Mouse (Mus musculus) large intestine, adult 2 months (tissue): ENCODE measurements around the gene Wrnip1. TPM values are rescaled to one million over a fixed set of nuclear protein-coding genes. Genes with fewer than 3 reads are reported as not detected.
A peak's percentile ranks its signal among the peaks of the same experiment; 100 is the strongest.
"Not testable (repeated sequence)": the region's sequence is repeated elsewhere in the genome, so short reads cannot be mapped to it uniquely, and the experiment has no call there.

Experiments
- DNase-seq: peaks from one replicate; pipeline ENCODE4 v3.0.0-alpha.2; 2012; ENCODE audit warnings: low read depth, low spot score
- WGBS: fragments of 180-500 bp; shearing (Covaris S2); methylation state at CpG from one replicate; pipeline ENCODE4 v1.1.7; 2018; 5-methylcytosine and 5-hydroxymethylcytosine counted together
- polyA plus RNA-seq: library from polyadenylated mRNA; depleted of rRNA; stranded (reverse); fragments of >200 nt; gene quantifications from 2 replicates; pipeline ENCODE4 v1.2.3, GENCODE M21; 2012; rRNA removed

Gene Wrnip1
- polyA plus RNA-seq, 1 experiment = 24.0 TPM

GRCm38 (mm10) chr13:32849092-32849491 lies 47.3 kb downstream of the Wrnip1 start:
- DNase-seq = peak; percentile 97
- 14% methylated on average over 4 of the region's 4 CpGs for WGBS

GRCm38 (mm10) chr13:32849531-32850123 lies 47.8 kb downstream of the Wrnip1 start:
- DNase-seq = no peak

GRCm38 (mm10) chr13:32850156-32850555 lies 48.3 kb downstream of the Wrnip1 start:
- no peak for DNase-seq
- WGBS = 19% methylated on average over 1 of the region's 1 CpGs

GRCm38 (mm10) chr13:32850668-32851404 lies 49.0 kb downstream of the Wrnip1 start, which contains the start of gene Serpinb1a:
TSS of gene Serpinb1a (minus strand) at chr13:32851185.
- peak; percentile 88 for DNase-seq
- 10% methylated on average over 10 of the region's 10 CpGs for WGBS

DNA sequence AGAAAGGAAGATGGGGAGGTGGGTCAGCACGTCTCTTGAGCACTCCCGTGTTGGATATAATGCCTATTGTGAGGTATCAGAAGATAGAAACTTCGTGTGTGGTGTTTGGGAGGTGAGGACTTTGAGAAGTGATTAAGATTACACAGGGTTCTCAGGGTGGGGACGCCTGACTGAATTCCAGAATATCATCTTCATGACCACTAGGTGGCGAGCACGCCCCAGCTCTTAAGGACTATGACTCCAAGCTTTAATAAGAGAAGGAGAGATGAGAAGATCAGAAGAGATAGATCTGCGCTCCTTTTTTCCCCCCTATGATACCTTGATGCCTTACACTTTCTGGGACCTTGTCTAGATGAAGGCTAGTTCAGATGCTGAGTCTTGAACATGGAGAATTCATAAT lies 50.1 kb downstream of the Wrnip1 start:
- peak; percentile 69 for DNase-seq
- 3% methylated on average over 7 of the region's 7 CpGs for WGBS

GRCm38 (mm10) chr13:32852539-32852938 lies 50.7 kb downstream of the Wrnip1 start:
- DNase-seq = peak; percentile 64
- 58% methylated on average over 4 of the region's 4 CpGs for WGBS

DNA sequence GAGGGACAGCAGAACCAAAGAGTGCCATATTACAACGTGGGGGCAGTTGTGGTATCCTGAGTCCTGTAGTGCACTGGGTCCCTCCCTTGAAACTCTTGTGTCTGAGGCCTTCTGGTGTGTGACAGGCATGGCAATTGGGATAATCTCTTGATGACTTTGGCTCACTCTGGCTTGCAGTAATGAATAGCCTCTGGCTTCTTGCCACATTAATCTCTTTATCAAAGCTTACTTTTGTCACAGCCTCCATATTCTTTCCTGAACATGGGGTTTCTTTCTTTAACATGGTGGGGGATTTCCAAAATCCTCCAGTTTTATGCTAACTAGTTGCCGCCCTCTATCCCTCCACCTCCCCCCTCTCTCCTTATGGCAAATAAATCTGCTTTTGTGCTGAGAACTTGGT lies 51.2 kb downstream of the Wrnip1 start:
- WGBS = 55% methylated on average over 2 of the region's 2 CpGs

GRCm38 (mm10) chr13:32860821-32861220 lies 59.0 kb downstream of the Wrnip1 start:
- WGBS = 80% methylated on average over 3 of the region's 3 CpGs
- DNase-seq = no peak

More for the DNA sequence above, 51.2 kb downstream of the Wrnip1 start:
- DNase-seq = no peak

GRCm38 (mm10) chr13:32863456-32863855 lies 61.6 kb downstream of the Wrnip1 start:
- no peak for DNase-seq

- 76% methylated on average over 3 of the region's 3 CpGs for WGBS
- DNase-seq = not testable (repeated sequence)
Measured at GRCm38 (mm10) chr13:32864529-32864928, 62.7 kb downstream of the Wrnip1 start.

GRCm38 (mm10) chr13:32865591-32865990 lies 63.8 kb downstream of the Wrnip1 start:
- no peak for DNase-seq
- 23% methylated on average over 2 of the region's 2 CpGs for WGBS

- WGBS = 4% methylated on average over 9 of the region's 9 CpGs
- peak; percentile 62 for DNase-seq
Measured at GRCm38 (mm10) chr13:32866484-32866883, 64.6 kb downstream of the Wrnip1 start.

DNA sequence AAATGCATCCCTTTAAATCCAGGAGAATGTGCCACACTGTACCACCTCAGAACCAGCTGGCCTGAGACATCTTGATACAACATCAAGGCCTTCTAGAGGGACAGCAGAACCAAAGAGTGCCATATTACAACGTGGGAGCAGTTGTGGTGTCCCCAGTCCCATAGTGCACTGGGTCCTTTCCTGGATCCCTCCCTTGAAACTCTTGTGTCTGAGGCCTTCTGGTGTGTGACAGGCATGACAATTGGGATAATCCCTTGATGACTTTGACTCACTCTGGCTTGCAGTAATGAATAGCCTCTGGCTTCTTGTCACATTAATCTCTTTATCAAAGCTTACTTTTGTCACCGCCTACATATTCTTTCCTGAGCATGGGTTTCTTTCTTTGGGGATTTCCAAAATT lies 65.2 kb downstream of the Wrnip1 start:
- no peak for DNase-seq
- 69% methylated on average over 2 of the region's 2 CpGs for WGBS

DNA sequence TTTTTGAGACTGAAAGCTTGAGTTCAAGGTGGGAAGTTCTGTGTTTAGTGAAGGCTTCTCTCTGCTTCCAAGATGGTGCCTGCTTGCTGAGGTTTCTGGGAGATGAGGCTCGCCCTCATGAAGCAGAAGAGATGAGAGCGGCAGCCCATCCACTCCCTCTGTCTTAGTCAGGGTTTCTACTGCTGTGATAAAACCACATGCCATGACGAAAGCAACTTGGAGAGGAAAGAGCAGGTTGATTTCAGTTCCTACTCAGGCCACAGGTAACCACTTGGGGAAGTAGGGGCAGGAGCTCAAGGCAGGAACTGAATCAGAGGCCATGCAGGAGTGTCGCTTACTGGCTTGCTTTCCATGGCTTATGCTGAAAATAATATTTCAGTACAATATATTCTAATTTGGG lies 66.4 kb downstream of the Wrnip1 start:
- DNase-seq = not testable (repeated sequence)
- WGBS = 80% methylated on average over 4 of the region's 4 CpGs

DNA sequence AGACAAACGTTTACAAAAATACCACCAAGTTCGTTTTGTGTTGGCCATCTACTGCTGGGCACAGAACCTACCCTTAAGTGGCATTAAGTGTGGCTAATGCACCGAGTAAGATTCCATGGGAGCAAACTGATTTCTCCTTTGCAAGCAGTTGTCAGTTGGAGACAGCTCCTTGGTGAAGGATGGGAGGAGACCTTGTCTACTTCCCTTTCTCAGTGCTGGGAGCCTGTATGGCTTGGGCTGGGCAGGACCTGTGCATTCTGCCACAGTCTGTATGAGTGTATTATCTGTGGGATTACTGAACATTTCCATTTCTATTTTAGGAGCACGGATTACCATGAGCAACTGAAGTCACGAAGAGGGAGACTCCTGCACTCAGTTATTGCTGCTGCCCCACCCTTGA lies 67.0 kb downstream of the Wrnip1 start:
- 57% methylated on average over 5 of the region's 5 CpGs for WGBS
- DNase-seq = no peak

Other genes with a start within 250 kb of the Wrnip1 start
- 0.02 TPM in 1 of 2 replicates, not detected in the other for gene Mylk4, start 18.1 kb upstream of the Wrnip1 start, polyA plus RNA-seq
- not detected in 2 replicates for gene D930007J09Rik, start 811 bp downstream of the Wrnip1 start, polyA plus RNA-seq
- gene Serpinb1a, start 49.1 kb downstream of the Wrnip1 start, polyA plus RNA-seq = 263 and 433 TPM in 2 replicates
- gene Serpinb1c, start 96.2 kb downstream of the Wrnip1 start, polyA plus RNA-seq = not detected in 2 replicates
- gene Serpinb6b, start 163.2 kb downstream of the Wrnip1 start, polyA plus RNA-seq = 2.4 and 2.6 TPM in 2 replicates
- 3.7 and 4.1 TPM in 2 replicates for gene Serpinb9, start 201.2 kb downstream of the Wrnip1 start, polyA plus RNA-seq
- 0.05 TPM in 1 of 2 replicates, not detected in the other for gene Serpinb9b, start 225.4 kb downstream of the Wrnip1 start, polyA plus RNA-seq